Mouse (Mus musculus): ENCODE measurements at regions not wholly inside any gene's neighbourhood (a gene's known extent, or its start where the extent isn't known, plus 50 kb on each side); places are given as distances from the start of the nearest gene placed in this dataset.

GRCm38 (mm10) chr16:25529681-25530080 lies 153.9 kb upstream of the Trp63 start:
- TF ChIP-seq POLR2A (IDR thresholded peaks at IDR 0.05; ENCODE audit: borderline replicate concordance, extremely low read depth, low read depth, low read length) (no peak), CTCF (IDR thresholded peaks at IDR 0.05; ENCODE audit: insufficient read depth, low read length) (no peak)

All from lung, adult 2 months (tissue).